Mouse (Mus musculus) kidney, postnatal 0 days (tissue): ENCODE data around the gene Pex19. TPM values are rescaled to one million over a fixed set of nuclear protein-coding genes. Genes with fewer than 3 reads are reported as not detected.
A peak's percentile ranks its signal among the peaks of the same experiment; 100 is the strongest.

Experiments used
- ATAC-seq: fragments of 200-750 bp; cut with Nextera tagmentation; replicated peaks from 2 replicates; pipeline ENCODE4 v1.8.0; 2017; ENCODE audit warnings: low read depth, moderate number of reproducible peaks, moderate TSS enrichment, moderate library complexity; ENCODE audit not compliant: low FRiP score
- DNase-seq: peaks from one replicate; pipeline ENCODE4 v3.0.0-alpha.2; 2016; ENCODE audit warnings: low spot score
- H3K27ac ChIP-seq: fragments of 300-500 bp; sonication (generic); 2 replicates; pipeline ENCODE4 v1.5.1; 2014; ENCODE audit warnings: mild to moderate bottlenecking
- H3K27me3 ChIP-seq: fragments of 300-500 bp; sonication (generic); 2 replicates; pipeline ENCODE4 v1.6.1; 2014; ENCODE audit warnings: low read length, mixed read lengths; ENCODE audit not compliant: insufficient read depth
- H3K36me3 ChIP-seq: fragments of 300-500 bp; sonication (generic); 2 replicates; pipeline ENCODE4 v1.6.1; 2014; ENCODE audit warnings: low read length, mixed read lengths; ENCODE audit not compliant: insufficient read depth
- H3K4me1 ChIP-seq: fragments of 300-500 bp; sonication (generic); replicated peaks from 2 replicates; pipeline ENCODE4 v1.6.1; 2014; ENCODE audit warnings: antibody characterized with exemption, low read length, mixed read lengths; ENCODE audit not compliant: insufficient read depth
- H3K4me2 ChIP-seq: fragments of 300-500 bp; sonication (generic); 2 replicates; pipeline ENCODE4 v1.6.1; 2014; ENCODE audit warnings: mild to moderate bottlenecking, low read length, moderate library complexity, mixed read lengths
- H3K4me3 ChIP-seq: fragments of 300-500 bp; sonication (generic); replicated peaks from 2 replicates; pipeline ENCODE4 v1.5.1; 2014; ENCODE audit warnings: low read depth, low read length
- H3K9ac ChIP-seq: fragments of 300-500 bp; sonication (generic); 2 replicates; pipeline ENCODE4 v1.6.1; 2014; ENCODE audit warnings: low read depth, low read length
- H3K9me3 ChIP-seq: fragments of 300-500 bp; sonication (generic); replicated peaks from 2 replicates; pipeline ENCODE4 v1.6.1; 2016; ENCODE audit warnings: low read length, inconsistent platforms, mixed read lengths
- CTCF ChIP-seq: IDR thresholded peaks from 2 replicates; pipeline ENCODE4 v1.5.1; 2016; ENCODE audit warnings: antibody characterized with exemption, low read depth, mild to moderate bottlenecking, moderate library complexity
- WGBS: fragments of 180-500 bp; shearing (Covaris S2); extraction: QIAGEN DNeasy Blood & Tissue Kit; methylation state at CpG from one replicate; pipeline ENCODE4 v1.1.7; 2014; 5-methylcytosine and 5-hydroxymethylcytosine counted together
- polyA plus RNA-seq: library from polyadenylated mRNA; unstranded; fragments of >200 nt; fragmentation: Nextera tagmentation; extraction: Ambion mirVana; gene quantifications from 2 replicates; pipeline ENCODE4 v1.2.1, GENCODE M21; 2015

Gene Pex19
- polyA plus RNA-seq, 1 experiment from 2014 or later: 133 TPM

DNA sequence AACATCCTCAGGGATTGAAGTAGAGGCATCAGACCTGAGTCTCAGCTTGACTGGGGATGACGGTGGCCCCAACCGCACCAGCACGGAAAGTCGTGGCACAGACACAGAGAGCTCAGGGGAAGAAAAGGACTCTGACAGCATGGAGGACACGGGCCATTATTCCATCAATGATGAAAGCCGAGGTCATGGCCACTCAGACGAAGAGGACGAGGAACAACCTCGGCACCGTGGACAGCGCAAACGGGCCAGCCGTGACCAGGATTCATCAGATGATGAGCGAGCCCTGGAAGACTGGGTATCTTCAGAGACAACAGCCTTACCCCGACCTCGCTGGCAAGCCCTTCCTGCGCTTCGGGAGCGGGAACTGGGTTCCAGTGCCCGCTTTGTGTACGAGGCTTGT is 45.8 kb downstream of the Pex19 start:
- Histone ChIP-seq H3K36me3 (peaks cover 52% of the 10 kb centered on the region), H3K9me3 (no peaks in the 10 kb centered on the region), H3K27me3 (no peaks in the 10 kb centered on the region), H3K4me1 (no peaks in the 10 kb centered on the region), H3K4me3 (no peak overlapping the region), H3K9ac (no peak overlapping the region), H3K27ac (no peak overlapping the region), H3K4me2 (no peak overlapping the region)
- TF ChIP-seq CTCF: no peak
- ATAC-seq (no peak), DNase-seq (no peak)
- WGBS: 63% methylated on average over 21 of the region's 21 CpGs

DNA sequence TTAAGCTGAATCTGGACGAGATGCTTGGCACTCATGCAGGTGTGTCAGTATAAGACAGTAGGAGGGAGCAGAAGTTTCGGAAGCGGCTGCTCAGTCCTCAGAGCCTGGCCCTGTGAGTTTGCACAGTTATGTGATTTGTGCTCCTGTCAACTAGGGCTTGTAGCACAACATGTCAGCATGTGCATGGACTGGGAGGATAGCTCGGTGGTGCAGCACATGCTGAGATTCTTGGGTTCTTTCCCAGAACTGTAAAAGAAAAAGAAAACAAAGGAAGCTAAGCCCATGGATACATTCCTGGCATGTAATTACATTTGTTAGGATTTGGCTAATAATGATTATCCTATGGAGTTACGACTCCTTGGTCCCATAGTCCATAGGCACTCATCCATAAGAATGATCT is 46.6 kb downstream of the Pex19 start:
- TF ChIP-seq CTCF: no peak
- no peak for ATAC-seq
- WGBS: 57% methylated on average over 5 of the region's 5 CpGs

DNA sequence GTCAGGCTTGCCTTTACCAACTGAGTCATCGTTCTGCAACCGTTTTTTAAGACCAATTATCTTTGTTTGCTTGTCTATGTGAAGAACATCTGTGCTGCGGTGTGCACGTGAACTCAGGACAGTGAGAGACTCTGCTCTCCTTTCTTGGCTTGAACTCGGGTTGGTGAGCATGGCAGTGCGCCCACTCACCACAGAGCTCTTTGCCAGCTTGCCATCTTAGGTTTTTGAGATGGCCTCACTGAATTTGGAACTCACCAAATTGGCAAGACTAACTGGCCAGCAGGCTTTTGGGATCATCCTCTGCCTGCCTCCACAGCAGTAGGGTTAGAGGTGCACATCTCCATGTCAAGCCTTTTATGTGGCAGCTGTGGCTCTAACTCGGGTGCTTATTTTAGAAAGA is 51.2 kb downstream of the Pex19 start:
- WGBS: 87% methylated on average over 7 of the region's 7 CpGs
- H3K4me2 ChIP-seq: no peak overlapping the region
- no peaks in the 10 kb centered on the region for H3K4me1 ChIP-seq
- H3K9ac ChIP-seq: no peak overlapping the region
- H3K36me3 ChIP-seq: peaks cover 62% of the 10 kb centered on the region
- H3K4me3 ChIP-seq: no peak overlapping the region
- no peak for ATAC-seq
- DNase-seq: no peak
- H3K27ac ChIP-seq: no peak overlapping the region
- no peaks in the 10 kb centered on the region for H3K27me3 ChIP-seq
- H3K9me3 ChIP-seq: no peaks in the 10 kb centered on the region
- TF ChIP-seq CTCF: no peak

More for the DNA sequence above, 46.6 kb downstream of the Pex19 start:
- Histone ChIP-seq H3K4me2 (no peak overlapping the region), H3K27ac (no peak overlapping the region), H3K9ac (no peak overlapping the region), H3K27me3 (no peaks in the 10 kb centered on the region), H3K4me3 (no peak overlapping the region), H3K36me3 (peaks cover 57% of the 10 kb centered on the region), H3K4me1 (no peaks in the 10 kb centered on the region), H3K9me3 (no peaks in the 10 kb centered on the region)
- peak; percentile 53 for DNase-seq

DNA sequence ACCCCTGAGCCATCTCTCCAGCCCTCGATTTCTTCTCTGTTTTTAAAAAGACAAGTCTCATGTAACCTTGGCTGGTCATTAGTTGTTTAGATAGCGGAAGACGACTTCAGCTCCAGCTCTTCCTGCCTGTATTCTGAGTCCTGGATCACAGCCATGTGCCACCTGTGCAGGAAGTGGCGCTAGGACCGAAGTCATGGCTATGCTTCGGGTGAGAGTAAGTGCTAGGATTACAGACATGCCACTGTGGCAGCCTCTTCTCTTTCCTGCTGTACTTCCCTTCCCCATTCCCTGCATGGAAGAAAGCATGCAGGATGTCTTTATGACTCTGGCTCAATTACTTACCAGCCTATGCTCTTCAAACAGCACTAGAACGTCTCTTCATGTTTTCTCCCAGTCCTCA is 52.5 kb downstream of the Pex19 start:
- no peaks in the 10 kb centered on the region for H3K4me1 ChIP-seq
- H3K9me3 ChIP-seq: no peaks in the 10 kb centered on the region
- DNase-seq: no peak
- H3K9ac ChIP-seq: no peak overlapping the region
- H3K4me2 ChIP-seq: no peak overlapping the region
- H3K4me3 ChIP-seq: no peak overlapping the region
- peaks cover 53% of the 10 kb centered on the region for H3K36me3 ChIP-seq
- H3K27ac ChIP-seq: no peak overlapping the region
- no peak for ATAC-seq
- 41% methylated on average over 7 of the region's 7 CpGs for WGBS
- no peaks in the 10 kb centered on the region for H3K27me3 ChIP-seq
- no peak for TF ChIP-seq CTCF

DNA sequence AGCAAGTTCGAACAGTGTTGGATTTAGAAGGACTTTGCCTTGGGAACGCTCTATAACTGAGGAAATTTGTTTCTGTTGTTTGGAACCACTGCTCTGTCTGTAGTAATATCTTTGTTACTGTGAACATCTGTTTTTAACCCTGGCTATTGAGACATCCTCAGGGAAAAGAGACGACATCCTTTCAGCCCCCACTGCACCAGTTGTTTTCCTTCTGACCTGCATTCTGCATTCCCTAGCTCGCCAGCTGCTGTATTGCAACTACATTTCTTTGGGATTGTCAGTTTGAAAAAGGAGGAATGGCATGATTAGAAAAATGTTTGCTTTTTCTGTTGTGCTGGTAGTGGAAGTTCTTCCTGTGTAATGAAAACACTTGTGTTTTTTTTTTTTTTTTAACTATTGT is 54.3 kb downstream of the Pex19 start:
- H3K27me3 ChIP-seq: no peaks in the 10 kb centered on the region
- no peak overlapping the region for H3K4me3 ChIP-seq
- no peaks in the 10 kb centered on the region for H3K4me1 ChIP-seq
- TF ChIP-seq CTCF: no peak
- DNase-seq: no peak
- H3K9me3 ChIP-seq: no peaks in the 10 kb centered on the region
- H3K36me3 ChIP-seq: peaks cover 40% of the 10 kb centered on the region
- H3K27ac ChIP-seq: no peak overlapping the region
- H3K9ac ChIP-seq: no peak overlapping the region
- no peak for ATAC-seq
- 41% methylated on average over 4 of the region's 4 CpGs for WGBS
- H3K4me2 ChIP-seq: no peak overlapping the region

DNA sequence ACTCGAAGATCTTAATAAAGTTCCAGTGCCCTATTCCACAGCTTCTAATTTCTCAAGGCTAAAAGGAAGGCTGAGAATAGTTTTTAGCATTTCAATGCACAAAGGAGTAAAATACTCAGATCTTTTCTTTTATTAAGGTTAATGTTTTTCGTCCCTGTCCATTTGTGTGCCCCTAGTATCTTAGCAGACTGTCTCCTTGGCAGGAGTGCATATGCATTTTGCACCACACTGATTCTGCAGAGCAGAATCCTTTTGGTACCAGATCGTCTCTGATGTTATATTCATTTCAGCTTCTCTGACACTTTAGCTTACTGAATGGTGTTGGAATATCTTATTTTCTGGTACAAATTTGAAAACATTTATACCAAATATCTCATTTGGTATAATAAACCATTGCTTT is 55.2 kb downstream of the Pex19 start:
- no peaks in the 10 kb centered on the region for H3K27me3 ChIP-seq
- 92% methylated on average over 3 of the region's 3 CpGs for WGBS

DNA sequence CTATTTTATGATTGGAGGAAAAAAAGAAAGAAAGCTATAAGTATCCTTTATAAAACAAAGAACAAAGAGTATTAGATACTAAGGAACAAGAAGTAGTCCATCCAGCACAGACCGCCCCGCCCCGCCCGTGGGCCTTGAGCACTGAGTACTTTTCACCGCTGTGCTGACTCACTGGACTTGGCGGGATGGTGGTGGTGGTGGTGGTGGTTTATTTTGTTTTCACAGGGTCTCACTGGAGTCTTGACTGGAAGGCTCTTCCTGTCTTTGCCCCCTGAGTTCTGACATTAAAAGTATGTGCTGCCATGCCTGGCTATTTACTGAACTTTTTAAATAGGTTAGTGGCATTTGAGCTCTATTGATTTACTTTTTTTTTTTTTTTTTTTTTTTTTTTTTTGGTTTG is 56.5 kb downstream of the Pex19 start:
- Histone ChIP-seq H3K4me3 (no peak overlapping the region), H3K27ac (no peak overlapping the region), H3K9me3 (no peaks in the 10 kb centered on the region), H3K27me3 (no peaks in the 10 kb centered on the region), H3K9ac (no peak overlapping the region), H3K4me2 (no peak overlapping the region), H3K4me1 (no peaks in the 10 kb centered on the region), H3K36me3 (peaks cover 43% of the 10 kb centered on the region)
- no peak for DNase-seq
- no peak for ATAC-seq
- WGBS: 97% methylated on average over 6 of the region's 6 CpGs
- no peak for TF ChIP-seq CTCF

More for the DNA sequence above, 55.2 kb downstream of the Pex19 start:
- Histone ChIP-seq H3K4me1 (no peaks in the 10 kb centered on the region), H3K4me2 (no peak overlapping the region), H3K36me3 (peaks cover 40% of the 10 kb centered on the region), H3K9ac (no peak overlapping the region), H3K27ac (no peak overlapping the region), H3K4me3 (no peak overlapping the region), H3K9me3 (no peaks in the 10 kb centered on the region)
- no peak for TF ChIP-seq CTCF
- ATAC-seq (no peak), DNase-seq (no peak)
